Mouse (Mus musculus) Muller cell, postnatal 12 days (primary cell): ENCODE measurements around the gene Cdc45.
A peak's percentile ranks its signal among the peaks of the same experiment; 100 is the strongest.
"Not testable (repeated sequence)": the region's sequence is repeated elsewhere in the genome, so short reads cannot be mapped to it uniquely, and the experiment has no call there.

Experiments
- DNase-seq: peaks from one replicate; pipeline ENCODE4 v3.0.0-alpha.2; 2015; ENCODE audit errors: inconsistent ontology term

Cdc45 gene

DNA sequence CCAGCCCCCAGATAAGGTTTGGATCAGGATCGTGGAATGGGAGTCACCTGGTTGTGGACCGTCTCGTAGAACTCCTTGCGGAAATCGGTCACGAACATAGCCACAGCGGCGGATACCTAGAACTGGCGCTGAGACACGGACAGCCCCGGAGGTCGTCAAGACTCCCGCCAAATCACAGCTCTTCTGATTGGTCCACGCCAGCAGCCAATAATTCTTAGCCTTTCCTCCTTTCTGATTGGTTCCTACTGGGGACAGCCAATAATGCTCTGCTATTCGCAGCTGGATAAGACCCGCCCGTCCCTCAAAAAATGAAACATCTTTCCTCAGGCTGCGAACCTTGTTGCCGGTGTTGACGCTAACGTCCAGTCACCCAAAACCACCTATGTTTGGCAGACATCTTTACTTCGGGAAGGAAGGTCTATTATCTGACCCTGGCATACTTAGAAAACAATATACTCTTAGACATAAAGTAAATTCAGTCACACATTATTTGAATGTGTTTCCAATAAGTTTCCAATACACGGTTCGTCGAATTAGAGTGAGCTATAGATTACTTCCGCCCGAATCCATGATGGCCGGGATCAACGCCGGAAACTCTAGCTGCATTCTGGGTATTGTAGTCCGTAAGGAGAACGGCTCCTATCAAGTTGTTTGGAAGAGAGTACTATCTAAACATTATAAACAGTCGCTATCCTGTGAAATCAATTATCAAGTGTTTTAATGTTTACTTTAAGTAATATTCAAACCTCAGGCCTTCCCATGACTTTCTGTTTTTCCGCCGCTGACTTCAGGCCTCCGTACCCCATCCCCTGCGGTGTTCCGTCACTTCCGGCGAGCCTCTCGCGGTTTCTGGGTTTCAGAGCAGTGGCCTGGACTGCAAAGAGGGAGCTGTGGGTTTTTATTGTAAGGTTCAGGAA is at the start of gene Cdc45, which contains the start of gene Ufd1:
Cdc45 (minus strand) TSS at position 520 of the 917 bp plus-strand sequence.
Ufd1 (plus strand) TSS at position 312 of the 917 bp plus-strand sequence.
- DNase-seq, result peak; percentile 96

GRCm38 (mm10) chr16:18860186-18860585 is 48.4 kb upstream of the Cdc45 start:
- peak; percentile 95 for DNase-seq

DNA sequence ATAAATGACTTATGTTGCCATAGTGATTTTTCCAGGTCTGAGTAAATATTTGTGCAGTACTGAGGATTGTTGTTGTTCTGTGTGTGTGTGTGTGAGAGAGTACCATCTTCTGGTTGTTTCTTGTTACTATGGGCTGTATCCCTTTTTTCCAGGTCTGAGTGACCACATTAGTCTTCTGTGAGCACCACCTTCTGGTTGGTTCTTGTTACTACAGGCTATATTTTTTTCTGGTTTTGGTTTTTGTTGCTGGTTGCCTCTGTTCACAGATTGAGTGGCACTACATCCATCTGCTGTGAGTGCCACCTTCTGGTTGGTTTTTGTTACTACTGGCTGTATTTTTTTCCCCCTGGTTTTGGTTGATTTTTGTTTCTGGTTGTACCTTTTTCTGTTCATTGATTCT is 46.8 kb upstream of the Cdc45 start:
- DNase-seq, result peak; percentile 27

- not testable (repeated sequence) for DNase-seq
Measured at GRCm38 (mm10) chr16:18849521-18850190, 37.9 kb upstream of the Cdc45 start.

DNA sequence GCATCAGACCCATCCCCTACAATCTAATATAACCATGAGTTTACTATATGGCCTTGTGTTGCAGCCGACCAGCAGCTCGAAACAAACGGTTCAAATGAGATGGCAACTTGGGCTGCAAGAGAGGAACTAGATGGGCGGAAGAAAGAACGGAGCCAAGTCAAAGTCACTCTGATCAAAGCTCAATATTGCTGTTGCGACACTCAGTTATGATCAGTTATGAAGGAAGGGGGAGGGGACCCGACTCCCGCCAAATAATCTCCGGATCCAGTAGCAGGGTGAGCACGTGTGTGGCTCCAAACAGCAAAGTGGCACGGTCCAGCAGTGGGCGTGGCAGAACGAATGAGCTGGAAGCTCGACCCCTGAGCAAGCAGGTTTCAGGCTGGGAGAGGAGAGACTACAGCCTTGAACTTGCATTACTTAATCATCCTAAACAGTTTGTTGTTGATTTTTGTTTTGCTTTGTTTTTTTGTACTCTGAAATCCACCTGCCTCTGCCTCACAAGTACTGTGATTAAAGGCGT is 34.6 kb upstream of the Cdc45 start:
- no peak for DNase-seq

GRCm38 (mm10) chr16:18838346-18838745 is 26.6 kb upstream of the Cdc45 start:
- no peak for DNase-seq

DNA sequence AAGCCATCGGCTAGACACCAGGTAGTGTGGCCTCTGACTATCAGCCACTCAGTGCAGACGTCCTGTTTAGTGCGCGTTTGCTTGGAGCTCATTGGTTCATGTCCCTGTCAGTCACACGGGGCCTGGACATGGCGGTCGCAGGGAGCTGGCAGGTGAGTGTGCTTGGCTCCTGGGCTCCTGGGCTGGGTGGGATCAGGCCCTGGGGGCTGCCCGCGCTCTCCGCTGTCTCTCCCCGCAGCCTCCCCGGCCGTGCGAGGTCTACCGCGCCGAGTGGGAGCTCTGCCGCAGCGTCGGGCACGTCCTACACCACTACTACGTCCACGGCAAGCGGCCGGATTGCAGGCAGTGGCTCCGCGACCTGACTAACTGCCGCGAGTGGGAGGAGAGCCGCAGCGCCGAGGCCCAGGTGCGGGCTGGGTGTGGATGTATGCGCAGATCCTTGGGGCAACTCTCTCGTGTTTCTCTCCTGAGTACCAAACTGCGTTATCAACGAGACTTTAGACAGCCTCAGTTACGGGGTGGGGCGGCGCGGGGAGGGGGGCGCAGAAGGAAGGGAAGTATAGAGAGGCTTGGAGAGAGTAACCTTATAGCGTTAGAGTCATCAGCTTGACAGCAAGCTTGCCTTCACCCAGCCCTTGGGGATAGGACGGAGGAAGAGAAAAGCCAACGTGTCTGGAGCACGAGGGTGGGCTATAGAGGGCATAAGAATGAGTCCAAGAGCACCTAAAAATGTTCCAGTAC is 24.9 kb upstream of the Cdc45 start, which contains the start of the genes 2510002D24Rik and Gm28539:
2510002D24Rik (plus strand) TSS at position 111 of the 741 bp plus-strand sequence.
Gm28539 (plus strand) TSS at position 117 of the 741 bp plus-strand sequence.
- peak; percentile 88 for DNase-seq

- no peak for DNase-seq
Measured at GRCm38 (mm10) chr16:18836073-18836467, 24.3 kb upstream of the Cdc45 start.

- DNase-seq, result no peak
Measured at GRCm38 (mm10) chr16:18833486-18833885, 21.7 kb upstream of the Cdc45 start.

- no peak for DNase-seq
Measured at GRCm38 (mm10) chr16:18829102-18829501, 17.3 kb upstream of the Cdc45 start.

DNA sequence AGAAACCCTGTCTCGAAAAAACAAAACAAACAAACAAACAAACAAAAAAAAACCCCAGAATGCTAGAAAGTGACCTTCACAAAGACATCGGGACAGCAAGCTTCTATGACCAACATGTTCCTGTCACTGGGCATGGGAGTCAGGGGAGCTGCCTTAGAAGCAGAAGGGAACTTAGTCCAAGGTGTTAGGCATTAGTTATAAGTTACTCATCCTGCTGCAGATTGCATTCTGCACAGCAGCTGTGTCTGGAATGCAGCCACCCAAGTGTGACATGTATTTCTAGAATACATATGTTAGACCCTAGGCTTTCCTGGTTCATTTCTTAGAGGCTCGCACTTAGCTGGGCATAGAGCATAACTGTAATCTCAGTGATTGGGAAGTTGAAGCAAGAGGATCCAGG is 16.8 kb upstream of the Cdc45 start:
- no peak for DNase-seq

DNA sequence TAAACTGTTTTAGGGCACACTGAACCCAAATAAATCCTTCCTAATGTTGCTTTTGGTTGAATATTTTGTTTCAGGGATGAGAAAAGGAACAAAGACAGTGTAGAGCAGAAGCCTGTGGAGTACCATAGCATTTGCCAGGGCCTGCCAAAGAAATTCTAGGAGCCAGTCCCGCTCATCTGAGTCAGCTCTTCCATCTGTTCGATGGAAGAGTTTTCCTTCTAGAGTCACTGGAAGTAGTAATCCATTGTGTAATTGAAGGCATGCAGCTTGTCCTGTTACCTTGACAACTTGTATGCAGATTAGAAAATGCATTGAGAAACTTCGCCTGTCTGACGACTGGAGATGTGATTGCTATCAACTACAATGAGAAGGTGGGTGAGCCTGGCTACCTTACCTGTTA is 11.1 kb upstream of the Cdc45 start:
- no peak for DNase-seq

DNA sequence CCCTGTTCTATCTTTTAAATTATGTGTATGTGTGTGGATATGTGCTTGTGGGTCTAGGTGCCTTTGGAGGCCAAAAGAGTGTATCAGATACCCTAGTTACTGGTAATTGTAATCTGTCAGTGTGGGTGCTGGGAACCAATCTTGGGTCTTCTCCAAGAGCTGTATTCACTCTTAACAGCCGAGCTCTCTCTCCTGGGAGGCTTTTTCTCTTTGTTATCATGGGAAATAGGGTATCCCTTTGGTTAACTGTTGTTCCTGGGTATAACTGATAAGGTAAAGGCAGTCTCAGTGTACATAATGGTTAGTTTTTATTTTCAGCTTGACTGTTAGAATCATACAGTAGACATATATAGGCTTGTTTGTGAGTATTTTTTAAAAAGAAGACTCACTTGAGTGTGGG is 10.6 kb upstream of the Cdc45 start:
- DNase-seq, result no peak

DNA sequence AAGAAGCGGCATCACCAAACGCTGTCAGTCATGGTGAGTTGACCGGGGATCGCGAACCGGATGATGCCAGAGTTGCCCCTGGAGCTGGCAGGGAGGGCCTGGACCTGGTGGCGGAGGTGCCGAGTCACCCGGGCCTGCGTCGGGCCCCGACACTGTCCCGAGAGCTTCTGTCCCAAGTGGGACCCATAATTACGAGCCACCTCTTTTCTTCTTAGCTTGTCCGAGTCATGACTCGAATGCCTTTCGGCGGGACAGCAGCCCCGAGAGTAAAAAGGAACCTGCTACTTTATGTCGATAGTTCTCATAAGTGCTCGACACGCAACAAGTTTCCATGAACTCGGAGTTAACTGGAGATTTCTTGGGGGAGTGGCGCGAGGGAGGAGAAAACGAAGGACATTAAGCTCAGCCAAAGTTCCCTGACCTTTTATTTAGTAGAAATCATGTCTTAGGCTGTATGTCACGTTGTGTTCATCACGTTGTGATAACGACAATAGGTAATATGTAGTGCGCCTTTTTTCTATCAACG is 661 bp upstream of the Cdc45 start:
- no peak for DNase-seq

DNA sequence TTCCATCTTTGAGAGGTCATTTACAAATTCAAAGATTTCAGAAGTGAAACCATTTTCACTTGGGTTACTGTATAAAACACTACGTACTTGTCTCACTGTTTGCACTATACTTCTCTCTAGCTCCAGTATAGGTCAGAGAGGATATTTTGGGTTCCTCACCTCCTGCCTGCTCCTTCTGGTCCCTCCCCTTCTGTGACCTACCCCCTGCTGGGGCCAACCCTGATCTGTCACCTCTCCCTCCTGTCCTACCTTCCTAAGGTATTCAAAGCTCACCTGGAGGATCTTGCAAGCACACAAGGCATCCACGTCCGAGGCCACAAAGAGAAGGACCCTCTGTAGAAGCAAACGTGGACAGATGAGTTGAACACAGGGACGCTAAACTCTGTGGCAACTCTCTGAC is 755 bp downstream of the Cdc45 start:
- DNase-seq, result no peak

GRCm38 (mm10) chr16:18809001-18809400 is 2.8 kb downstream of the Cdc45 start:
- no peak for DNase-seq

DNA sequence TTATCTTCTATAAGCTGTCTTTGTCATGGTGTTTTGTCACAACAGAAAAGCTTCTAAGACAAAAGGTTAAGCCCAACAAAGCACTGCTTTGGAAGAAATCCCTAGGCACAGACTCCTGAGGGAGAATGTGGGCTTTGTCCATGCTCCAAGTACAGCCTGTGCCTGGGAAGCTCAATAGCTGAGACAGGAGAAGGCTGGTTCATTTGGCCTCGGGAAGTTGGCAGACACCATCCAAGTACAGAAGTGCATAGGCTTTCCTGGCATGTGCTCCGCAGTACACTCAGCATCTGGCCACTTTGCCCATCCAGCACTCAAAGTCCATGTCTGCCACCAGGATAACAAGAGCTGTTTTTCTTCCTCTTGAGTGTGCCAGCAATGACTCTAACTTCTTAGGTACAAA is 6.0 kb downstream of the Cdc45 start:
- no peak for DNase-seq

DNA sequence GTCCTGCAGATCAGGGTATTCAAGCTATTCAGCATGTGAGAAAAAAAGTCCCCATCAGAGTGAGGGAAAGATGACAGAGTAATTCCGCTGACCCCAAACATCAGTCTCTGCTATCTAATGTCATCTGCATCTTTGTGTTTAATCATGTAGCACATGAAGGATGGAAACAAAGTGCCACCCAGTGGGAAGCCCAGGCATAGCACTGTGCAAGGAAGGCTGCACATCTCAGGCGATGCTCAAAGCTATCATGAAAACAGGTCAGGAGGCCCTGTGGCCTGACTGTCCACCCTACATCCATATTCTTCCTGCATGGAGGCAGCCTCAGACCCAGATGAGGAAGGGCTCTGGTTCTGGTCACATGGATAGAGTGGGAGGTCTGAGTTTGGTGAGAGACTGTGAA is 12.9 kb downstream of the Cdc45 start:
- peak; percentile 47 for DNase-seq

DNA sequence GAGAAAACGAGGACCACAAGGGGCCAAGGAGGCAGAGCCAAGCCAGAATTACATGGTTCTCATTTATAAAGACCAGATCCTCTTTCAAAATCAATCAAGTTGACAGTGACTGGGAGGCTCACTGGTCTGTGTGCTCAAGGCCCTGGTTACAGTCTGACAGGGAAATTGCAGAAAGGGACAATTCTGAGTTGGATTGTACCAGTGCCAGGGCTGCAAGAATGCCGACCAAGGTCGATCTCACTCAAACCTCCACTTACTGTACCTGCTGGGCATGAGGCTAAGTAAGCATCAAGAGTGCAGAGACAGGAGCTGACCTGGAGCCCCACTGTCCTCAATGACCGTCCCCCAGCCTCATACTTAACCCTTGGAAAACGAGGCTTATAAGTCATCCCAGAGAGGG is 13.6 kb downstream of the Cdc45 start:
- no peak for DNase-seq

DNA sequence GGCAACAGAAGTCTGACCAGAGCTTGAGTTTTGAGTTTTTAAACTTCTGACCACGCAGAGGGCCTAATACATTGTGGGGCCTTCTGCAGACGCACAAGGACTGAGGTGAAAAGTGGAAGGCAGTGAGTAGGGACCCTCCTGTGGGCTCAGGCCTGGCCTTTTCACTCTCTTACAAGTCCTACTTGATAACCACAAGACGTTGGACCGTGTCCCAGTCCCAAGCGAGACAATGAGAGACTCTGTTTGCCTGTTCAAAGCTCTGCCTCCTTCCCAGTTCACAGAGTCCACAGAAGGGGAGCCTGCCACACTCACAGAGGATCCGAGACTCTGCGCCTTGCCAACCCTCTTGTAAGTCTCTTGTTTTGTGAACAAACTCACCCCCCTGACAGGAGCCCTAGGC is 15.1 kb downstream of the Cdc45 start:
- no peak for DNase-seq

DNA sequence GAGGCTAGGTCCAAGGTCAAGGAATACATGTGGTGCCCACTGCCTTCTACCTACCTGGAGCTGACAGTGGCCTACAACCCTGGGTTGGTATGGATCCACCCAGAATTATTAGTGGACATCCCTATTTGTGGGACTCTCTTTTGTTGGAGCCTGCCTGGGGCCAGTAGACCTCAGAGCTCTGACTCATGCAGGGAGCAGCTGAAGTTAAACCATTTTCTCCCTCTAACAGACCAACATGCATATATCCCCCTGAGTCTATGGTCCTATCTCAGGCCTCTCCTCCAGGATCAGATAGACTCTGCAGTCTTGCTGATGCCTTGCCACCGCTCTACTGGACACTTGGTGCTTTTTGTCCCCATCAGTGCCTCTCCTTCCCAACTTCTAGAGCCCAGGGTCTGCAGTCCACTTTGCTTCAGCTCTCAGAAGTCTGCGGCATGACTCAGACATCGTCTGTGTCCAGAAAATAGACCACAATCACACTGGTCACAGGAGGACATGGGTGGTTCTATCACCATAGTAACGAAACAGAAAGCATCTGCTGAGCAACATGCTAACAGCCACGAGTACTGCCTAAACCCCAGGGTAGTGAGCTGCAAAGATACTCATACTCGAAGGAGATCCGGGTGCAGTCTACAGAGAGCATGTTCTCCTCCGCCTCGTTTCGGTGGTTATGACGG is 16.4 kb downstream of the Cdc45 start:
- DNase-seq, result peak; percentile 78
